In the genomic region with DNA sequence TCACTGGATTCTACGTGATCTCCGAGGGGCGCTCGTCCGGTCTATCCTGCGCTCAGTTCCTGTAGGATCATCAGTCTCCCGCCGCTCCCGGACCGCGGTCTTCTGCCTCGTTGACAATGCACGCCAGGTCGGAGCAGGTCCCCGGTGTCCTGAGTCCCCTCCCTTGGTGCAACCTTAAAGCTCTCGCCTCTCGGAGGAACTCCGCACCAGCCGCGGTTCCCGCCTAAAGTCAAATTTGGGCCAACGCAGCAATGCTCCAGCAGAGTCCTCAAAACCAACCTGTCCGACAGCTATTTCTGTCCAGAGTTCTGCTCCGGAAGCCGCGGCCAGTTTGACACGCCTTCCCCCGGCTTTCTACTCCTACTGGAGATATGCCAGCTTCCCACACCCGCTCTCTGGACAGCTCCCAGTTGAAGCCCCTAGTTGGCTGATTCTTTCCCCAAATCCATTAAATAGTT, we compare ENCODE assay signal across 7 mouse cellular contexts. TPM values are rescaled to one million over a fixed set of nuclear protein-coding genes. Genes with fewer than 3 reads are reported as not detected.
DNase-seq lines count a peak whose midpoint lies in the region; ATAC-seq and TF ChIP-seq lines count a peak whose summit lies in the region.

A gene (minus strand): TSS at position 288 of the 458 bp plus-strand sequence.

- WGBS in hindbrain, embryonic 16.5 days = under 1% methylated on average over 29 of the region's 29 CpGs
- WGBS in liver, embryonic 13.5 days (ENCODE audit: insufficient replicate concordance) = under 1% methylated on average over 29 of the region's 29 CpGs

- TF ChIP-seq EP300 in MEL (IDR thresholded peaks at IDR 0.05; ENCODE audit: low read depth in 1 of 2, low read length in 2 of 2) = no peak

- peak within 1 kb of the TSS; percentile 74 to 79 for H3K4me3 ChIP-seq in MEL (ENCODE audit: control insufficient read depth in 1 of 2, insufficient read depth in 1 of 2, low read depth in 2 of 2, low read length in 2 of 2)
- H3K4me3 ChIP-seq in hindbrain, embryonic 16.5 days (ENCODE audit: low read length) = peak within 1 kb of the TSS; percentile 37
- peak within 1 kb of the TSS; percentile 66 for H3K4me3 ChIP-seq in liver, embryonic 13.5 days (replicated peaks)

- no peak for TF ChIP-seq CTCF in MEL (IDR thresholded peaks at IDR 0.05 in 2 of 3, conservative IDR thresholded peaks at IDR 0.05 in 1 of 3; ENCODE audit: control insufficient read depth in 1 of 3, insufficient read depth in 1 of 3, low read depth in 2 of 3, low read length in 3 of 3, poor library complexity in 1 of 3, severe bottlenecking in 1 of 3)

- TF ChIP-seq RAD21 in MEL (IDR thresholded peaks at IDR 0.05; ENCODE audit: low read depth, low read length) = no peak

- DNase-seq in MEL (ENCODE audit: low read depth, low spot score) = peak; percentile 81
- DNase-seq in adrenal gland, postnatal 4 days (ENCODE audit: low spot score in 2 of 2) = peak; percentile 39 to 44
- peak; percentile 30 for DNase-seq in gastrocnemius, adult 18-20 months (ENCODE audit: low spot score)
- DNase-seq in liver, embryonic 13.5 days = peak; percentile 25
- peak; percentile 32 for DNase-seq in naive thymus-derived CD4-positive, alpha-beta T cell, adult 2 months (ENCODE audit: low read depth)
- DNase-seq in thymus, postnatal 0 days (ENCODE audit: low spot score) = peak; percentile 8

- TF ChIP-seq POLR2A in MEL (IDR thresholded peaks at IDR 0.05; ENCODE audit: control insufficient read depth in 1 of 2, insufficient read depth in 1 of 2, low read depth in 1 of 2, low read length in 2 of 2, poor library complexity in 1 of 2) = peak in 1 of 2 experiments; percentile 57; a peak in 2 of 4 replicates

- peaks cover 4 to 16% of the 10 kb centered on the region in 2 experiments; a peak in 3 of 4 replicates for H3K4me1 ChIP-seq in MEL (ENCODE audit: control insufficient read depth in 1 of 2, insufficient read depth in 2 of 2, low read length in 2 of 2)
- H3K4me1 ChIP-seq in hindbrain, embryonic 16.5 days (ENCODE audit: control insufficient read depth, insufficient read depth, low read depth, low read length) = no peaks in the 10 kb centered on the region
- H3K4me1 ChIP-seq in liver, embryonic 13.5 days (replicated peaks) = peaks cover 17% of the 10 kb centered on the region

- H3K9me3 ChIP-seq in MEL (replicated peaks; ENCODE audit: insufficient read depth, low read length) = no peaks in the 10 kb centered on the region
- H3K9me3 ChIP-seq in hindbrain, embryonic 16.5 days (ENCODE audit: control insufficient read depth, low read length) = no peaks in the 10 kb centered on the region
- H3K9me3 ChIP-seq in liver, embryonic 13.5 days (replicated peaks) = no peaks in the 10 kb centered on the region

- H3K9ac ChIP-seq in MEL (ENCODE audit: control insufficient read depth, low read depth, low read length, poor library complexity, severe bottlenecking) = peak within 1 kb of the TSS; percentile 81
- peak within 1 kb of the TSS; percentile 8 for H3K9ac ChIP-seq in hindbrain, embryonic 16.5 days (ENCODE audit: low read depth, low read length)
- peak within 1 kb of the TSS; percentile 62 for H3K9ac ChIP-seq in liver, embryonic 13.5 days

- peaks cover 0 to 12% of the 10 kb centered on the region in 2 experiments; a peak in 2 of 4 replicates for H3K36me3 ChIP-seq in MEL (ENCODE audit: control insufficient read depth in 1 of 2, insufficient read depth in 2 of 2, low read length in 2 of 2)
- H3K36me3 ChIP-seq in hindbrain, embryonic 16.5 days (ENCODE audit: control insufficient read depth, insufficient read depth, low read length) = no peaks in the 10 kb centered on the region
- no peaks in the 10 kb centered on the region for H3K36me3 ChIP-seq in liver, embryonic 13.5 days

- H3K27ac ChIP-seq in MEL (ENCODE audit: control insufficient read depth, low read depth, low read length) = peak within 1 kb of the TSS; percentile 83
- no peak within 1 kb of the TSS for H3K27ac ChIP-seq in hindbrain, embryonic 16.5 days (ENCODE audit: low read depth, low read length)
- H3K27ac ChIP-seq in liver, embryonic 13.5 days = no peak within 1 kb of the TSS; the same call in 1 of the 2 replicates

- H3K4me2 ChIP-seq in hindbrain, embryonic 16.5 days (ENCODE audit: low read length) = peak within 1 kb of the TSS; percentile 57
- peak within 1 kb of the TSS; percentile 89 for H3K4me2 ChIP-seq in liver, embryonic 13.5 days

- ATAC-seq in hindbrain, embryonic 16.5 days = no peak
- ATAC-seq in liver, embryonic 13.5 days (ENCODE audit: low read depth) = peak; percentile 31; the same call in 1 of the 2 replicates

- peaks cover 19% of the 10 kb centered on the region for H3K79me2 ChIP-seq in MEL (ENCODE audit: control insufficient read depth, insufficient read depth, low read length, poor library complexity)

- no peaks in the 10 kb centered on the region for H3K27me3 ChIP-seq in MEL (ENCODE audit: control insufficient read depth in 1 of 2, insufficient read depth in 2 of 2, low read length in 2 of 2)
- peaks cover 9% of the 10 kb centered on the region for H3K27me3 ChIP-seq in hindbrain, embryonic 16.5 days (replicated peaks; ENCODE audit: control insufficient read depth, insufficient read depth, low read length)
- peaks cover 26% of the 10 kb centered on the region for H3K27me3 ChIP-seq in liver, embryonic 13.5 days

TF ChIP-seq in MEL, 35 proteins besides CTCF, POLR2A, EP300 and RAD21:
- 0 out of 2 replicates have a peak, but pooled peaks have one; percentile 5 for TF ChIP-seq TCF12 (IDR thresholded peaks at IDR 0.05; ENCODE audit: low read depth, low read length)
- TF ChIP-seq USF2 (IDR thresholded peaks at IDR 0.05; ENCODE audit: borderline replicate concordance in 1 of 2, insufficient read depth in 1 of 2, low read depth in 1 of 2, low read length in 2 of 2) = no peak
- TF ChIP-seq MXI1 (IDR thresholded peaks at IDR 0.05; ENCODE audit: low read depth, low read length) = peak; percentile 85
- 0 out of 2 replicates have a peak, but pooled peaks have one; percentile 31 for TF ChIP-seq MAZ (IDR thresholded peaks at IDR 0.05; ENCODE audit: low read depth, low read length)
- TF ChIP-seq NELFE (IDR thresholded peaks at IDR 0.05; ENCODE audit: low read depth, low read length) = peak; percentile 37; the same call in 1 of the 2 replicates
- TF ChIP-seq SIN3A (IDR thresholded peaks at IDR 0.05; ENCODE audit: low read length) = peak; percentile 68; the same call in 1 of the 2 replicates
- no peak for TF ChIP-seq SMC3 (IDR thresholded peaks at IDR 0.05; ENCODE audit: low read depth, low read length)
- TF ChIP-seq KAT2A (conservative IDR thresholded peaks at IDR 0.05; ENCODE audit: low read depth, low read length) = no peak
- no peak for TF ChIP-seq MYB (IDR thresholded peaks at IDR 0.05; ENCODE audit: low read depth, low read length)
- 0 out of 2 replicates have a peak, but pooled peaks have one; percentile 63 for TF ChIP-seq UBTF (IDR thresholded peaks at IDR 0.05; ENCODE audit: borderline replicate concordance, insufficient read depth, low read depth, low read length)
- TF ChIP-seq MEF2A (IDR thresholded peaks at IDR 0.05; ENCODE audit: extremely low read depth, insufficient replicate concordance, low read depth, low read length, poor library complexity, severe bottlenecking) = no peak

RNA-seq across cellular contexts. Expression of the gene that starts here (rescaled TPM):
- 9.3 and 12.1 TPM in 2 replicates for total RNA-seq in MEL (2012; rRNA removed)
- polyA plus RNA-seq in MEL (2012; ENCODE audit: insufficient read depth in 1 of 2, insufficient read length in 2 of 2, low read depth in 1 of 2, low replicate concordance in 2 of 2, missing spikeins in 1 of 2) = 10 to 100 TPM in 1 of 2 experiments, not detected in 1; 20.1 TPM
- total RNA-seq in adrenal gland, postnatal 4 days (2021) = 10 to 100 TPM; 12.8 to 13.4 TPM
- under 1 TPM; 0.53 to 0.93 TPM for total RNA-seq in gastrocnemius, adult 18-20 months (2021)
- 0.35 and 0.50 TPM in 2 replicates for polyA plus RNA-seq in hindbrain, embryonic 16.5 days (2015; fragmentation: Nextera tagmentation; extraction: Ambion mirVana)
- polyA plus RNA-seq in liver, embryonic 13.5 days (2015; fragmentation: Nextera tagmentation; extraction: Ambion mirVana) = 2.5 and 2.8 TPM in 2 replicates
- polyA plus RNA-seq in thymus, postnatal 0 days (2015; fragmentation: Nextera tagmentation; extraction: Ambion mirVana) = 5.0 TPM in 2 replicates

Comparison
In these comparisons a context has a peak if more than half of its experiments do, and no peak if none do; other contexts are left out.
1. Peak in DNase-seq in gastrocnemius, adult 18-20 months; RNA of the gene not detected or under 1 TPM.
2. DNase-seq: peak in every context shown above with its lines; median percentile 81 in MEL; 42 in adrenal gland, postnatal 4 days; 32 in naive thymus-derived CD4-positive, alpha-beta T cell, adult 2 months; 30 in gastrocnemius, adult 18-20 months; 25 in liver, embryonic 13.5 days; 8 in thymus, postnatal 0 days.
3. H3K9ac ChIP-seq: peak in every context shown above with its lines; median percentile 81 in MEL; 62 in liver, embryonic 13.5 days; 8 in hindbrain, embryonic 16.5 days.